Mouse (Mus musculus): ENCODE results near the gene Utf1.

DNA sequence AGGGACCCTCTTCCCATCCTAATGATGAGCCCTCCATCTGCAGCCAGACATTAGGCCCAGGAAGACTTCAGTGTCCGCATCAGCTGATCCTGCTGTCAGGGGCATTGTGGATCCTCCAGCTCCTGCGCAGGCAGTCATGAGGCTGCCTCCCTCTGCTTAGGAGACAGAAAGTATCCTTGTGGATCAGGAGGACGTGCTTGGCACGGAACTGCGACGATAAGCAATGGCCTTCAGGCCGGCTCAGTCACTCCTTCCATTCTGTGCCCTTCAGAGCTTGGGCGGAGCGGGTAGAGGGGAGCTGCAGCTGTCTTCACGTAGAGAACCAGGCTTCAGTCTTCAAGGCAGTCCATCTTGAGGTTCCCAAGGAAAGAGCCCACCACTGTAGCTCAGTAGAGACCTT lies 17.6 kb downstream of the Utf1 start:
- TF ChIP-seq POLR2A (IDR thresholded peaks at IDR 0.05; ENCODE audit: low read depth, low read length), result no peak
- no peak for TF ChIP-seq CTCF (conservative IDR thresholded peaks at IDR 0.05 in 1 of 2, IDR thresholded peaks at IDR 0.05 in 1 of 2; ENCODE audit: low read depth in 2 of 2, low read length in 2 of 2)
- TF ChIP-seq MAFK (IDR thresholded peaks at IDR 0.05; ENCODE audit: insufficient replicate concordance, low read length), result no peak
- TF ChIP-seq ELF1 (IDR thresholded peaks at IDR 0.05; ENCODE audit: low read depth, low read length), result no peak
- TF ChIP-seq JUND (conservative IDR thresholded peaks at IDR 0.05; ENCODE audit: low read depth, low read length), result no peak
